In the genomic region with DNA sequence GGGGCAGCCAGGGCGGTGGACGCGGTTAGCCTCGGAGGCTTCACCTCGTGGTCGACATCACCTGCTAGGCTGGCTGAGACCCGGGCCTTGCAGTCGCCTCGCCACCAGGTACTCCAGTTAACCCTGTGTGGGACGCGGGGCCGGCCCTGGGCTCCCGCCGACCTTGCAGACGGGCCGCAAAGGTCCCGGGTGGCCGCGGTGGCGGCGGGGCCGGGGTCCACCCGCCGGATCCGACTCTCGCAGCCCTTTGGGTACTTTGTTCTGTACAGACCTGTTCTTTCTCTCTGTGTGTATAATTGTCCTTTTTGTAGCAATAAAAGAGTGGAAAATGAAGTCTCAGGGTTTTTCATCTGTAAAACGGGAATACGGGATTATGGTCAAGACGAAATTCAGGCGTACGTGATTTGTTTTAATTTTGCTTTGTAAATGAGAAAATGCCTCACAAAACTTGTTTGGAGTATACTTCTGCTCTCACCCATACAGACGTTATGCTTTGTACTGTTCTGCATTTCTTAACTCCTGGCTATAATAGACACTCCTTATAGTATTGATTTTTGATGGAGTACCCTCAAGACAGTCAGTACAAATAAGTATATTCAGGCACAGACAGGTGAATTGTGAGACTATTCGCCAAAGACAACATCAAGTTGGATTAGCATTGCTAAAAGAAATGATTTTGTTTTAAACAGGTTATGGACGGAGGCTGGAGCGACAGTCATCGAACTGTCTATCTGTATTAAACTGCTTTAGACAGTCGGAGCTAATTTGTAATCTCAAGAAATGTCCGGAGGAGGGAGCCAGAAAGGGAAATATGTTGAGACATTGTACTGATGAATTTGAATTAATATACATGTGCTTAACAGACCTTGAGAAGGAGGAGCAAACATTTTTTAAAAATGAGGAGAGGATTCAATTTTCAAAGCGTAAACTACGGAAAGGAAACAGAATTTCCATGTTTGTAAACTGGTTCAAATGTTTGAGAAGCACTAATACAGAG, we compare ENCODE assay signal across 8 mouse cellular contexts. TPM values are rescaled to one million over a fixed set of nuclear protein-coding genes. Genes with fewer than 3 reads are reported as not detected.
DNase-seq lines count a peak whose midpoint lies in the region; ATAC-seq and TF ChIP-seq lines count a peak whose summit lies in the region.

No protein-coding gene starts in this region.

- peak overlapping the region; percentile 75 for H3K9ac ChIP-seq in CH12.LX (ENCODE audit: insufficient read depth, low read depth)
- H3K9ac ChIP-seq in hindbrain, postnatal 0 days (replicated peaks; ENCODE audit: low read length), result peak overlapping the region; percentile 57

- peak; percentile 82; the same call in 1 of the 2 replicates for TF ChIP-seq POLR2A in CH12.LX (IDR thresholded peaks at IDR 0.05; ENCODE audit: low read depth, low read length)

- WGBS in embryonic facial prominence, embryonic 10.5 days, result under 1% methylated on average over 40 of the region's 40 CpGs
- WGBS in hindbrain, postnatal 0 days, result under 1% methylated on average over 40 of the region's 40 CpGs

- no peak for DNase-seq in gastrocnemius, adult 2 months
- DNase-seq in gastrocnemius, postnatal 10 days, result no peak
- peak; percentile 67 for DNase-seq in CH12.LX (ENCODE audit: extremely low read depth)
- no peak for DNase-seq in embryonic facial prominence, embryonic 10.5 days (ENCODE audit: low spot score)
- DNase-seq in hindbrain, postnatal 0 days (ENCODE audit: low spot score), result peak; percentile 57
- DNase-seq in lung, postnatal 10 days, result peak; percentile 10
- DNase-seq in urinary bladder, adult 18-20 months (ENCODE audit: low spot score in 2 of 2), result no peak
- DNase-seq in testis, postnatal 14 days (ENCODE audit: low spot score), result no peak

- H3K9me3 ChIP-seq in CH12.LX (replicated peaks; ENCODE audit: low read length), result no peaks in the 10 kb centered on the region
- no peaks in the 10 kb centered on the region for H3K9me3 ChIP-seq in embryonic facial prominence, embryonic 10.5 days
- H3K9me3 ChIP-seq in hindbrain, postnatal 0 days (ENCODE audit: low read length), result no peaks in the 10 kb centered on the region

- no peak for ATAC-seq in hindbrain, postnatal 0 days

- TF ChIP-seq CTCF in gastrocnemius, adult 2 months (IDR thresholded peaks at IDR 0.05), result no peak
- peak in 1 of 2 experiments; percentile 44; a peak in 2 of 4 replicates for TF ChIP-seq CTCF in CH12.LX (conservative IDR thresholded peaks at IDR 0.05 in 1 of 2, IDR thresholded peaks at IDR 0.05 in 1 of 2; ENCODE audit: low read depth in 2 of 2, low read length in 2 of 2)
- TF ChIP-seq CTCF in hindbrain, postnatal 0 days (IDR thresholded peaks at IDR 0.05; ENCODE audit: low read depth), result peak; percentile 38; the same call in 1 of the 2 replicates

- intact Hi-C loops in gastrocnemius, adult 2 months (cut with DNase I), result loop anchor here (5.0 to 10.0 kb wide), 4 partner anchors 56 to 739 kb away; a partner anchor contains a TSS

- no peaks in the 10 kb centered on the region for H3K27me3 ChIP-seq in CH12.LX (replicated peaks)
- H3K27me3 ChIP-seq in embryonic facial prominence, embryonic 10.5 days (replicated peaks; ENCODE audit: low read depth, poor library complexity, severe bottlenecking), result no peaks in the 10 kb centered on the region
- H3K27me3 ChIP-seq in hindbrain, postnatal 0 days (ENCODE audit: insufficient read depth, low read length), result no peaks in the 10 kb centered on the region

- peak overlapping the region; percentile 85 for H3K27ac ChIP-seq in gastrocnemius, adult 2 months
- H3K27ac ChIP-seq in CH12.LX (ENCODE audit: insufficient read depth, low read depth), result peak overlapping the region; percentile 68
- peak overlapping the region; percentile 95 for H3K27ac ChIP-seq in embryonic facial prominence, embryonic 10.5 days (replicated peaks)
- H3K27ac ChIP-seq in hindbrain, postnatal 0 days, result peak overlapping the region; percentile 54

- H3K4me1 ChIP-seq in CH12.LX (ENCODE audit: control insufficient read depth in 1 of 2, insufficient read depth in 2 of 2), result peaks cover 6 to 38% of the 10 kb centered on the region in 2 experiments
- H3K4me1 ChIP-seq in embryonic facial prominence, embryonic 10.5 days, result peaks cover 16% of the 10 kb centered on the region
- H3K4me1 ChIP-seq in hindbrain, postnatal 0 days (ENCODE audit: insufficient read depth, low read length), result no peaks in the 10 kb centered on the region

- peak overlapping the region; percentile 98 for H3K4me2 ChIP-seq in CH12.LX (ENCODE audit: insufficient read depth, low read depth, poor library complexity, severe bottlenecking)
- H3K4me2 ChIP-seq in hindbrain, postnatal 0 days (ENCODE audit: low read depth, low read length), result peak overlapping the region; percentile 91

- H3K79me2 ChIP-seq in CH12.LX (replicated peaks; ENCODE audit: control insufficient read depth, extremely low read depth, insufficient read depth, poor library complexity, severe bottlenecking), result peaks cover 49% of the 10 kb centered on the region

- in situ Hi-C loops in CH12.LX (cut with MboI; ENCODE audit: low pct_ligation_motif_present, low pct_unique_long_range_greater_than_20kb, low sequenced_read_pairs), result no loop called here

- dilution Hi-C loops in CH12.LX (cut with MboI; ENCODE audit: extremely low pct_ligation_motif_present, extremely low pct_unique_long_range_greater_than_20kb, low sequenced_read_pairs), result no loop called here

- TF ChIP-seq EP300 in CH12.LX (IDR thresholded peaks at IDR 0.05; ENCODE audit: low read length), result no peak

- H3K4me3 ChIP-seq in gastrocnemius, adult 2 months, result peak overlapping the region; percentile 98
- peak overlapping the region; percentile 68 to 85 (median 80) for H3K4me3 ChIP-seq in CH12.LX (replicated peaks in 1 of 3; ENCODE audit: low read depth in 2 of 3, low read length in 2 of 3, poor library complexity in 1 of 3)
- H3K4me3 ChIP-seq in embryonic facial prominence, embryonic 10.5 days, result peak overlapping the region; percentile 77
- H3K4me3 ChIP-seq in hindbrain, postnatal 0 days (ENCODE audit: low read length), result peak overlapping the region; percentile 73

- H3K36me3 ChIP-seq in CH12.LX (replicated peaks in 1 of 2; ENCODE audit: control insufficient read depth in 1 of 2, insufficient read depth in 1 of 2, low read length in 1 of 2), result peaks cover 10 to 28% of the 10 kb centered on the region in 2 experiments
- peaks cover 30% of the 10 kb centered on the region for H3K36me3 ChIP-seq in embryonic facial prominence, embryonic 10.5 days (replicated peaks)
- H3K36me3 ChIP-seq in hindbrain, postnatal 0 days (ENCODE audit: insufficient read depth, low read length), result no peaks in the 10 kb centered on the region

- TF ChIP-seq RAD21 in CH12.LX (IDR thresholded peaks at IDR 0.05; ENCODE audit: low read depth, low read length), result peak; percentile 16

TF ChIP-seq in CH12.LX, 34 proteins besides CTCF, POLR2A, EP300 and RAD21 (continues in another document):
- TF ChIP-seq NELFE (IDR thresholded peaks at IDR 0.05; ENCODE audit: low read depth, low read length) (no peak), JUN (IDR thresholded peaks at IDR 0.05; ENCODE audit: insufficient read depth, low read depth, low read length) (no peak), ZKSCAN1 (IDR thresholded peaks at IDR 0.05; ENCODE audit: borderline replicate concordance, low read depth, low read length) (no peak), MEF2A (IDR thresholded peaks at IDR 0.05; ENCODE audit: borderline replicate concordance, low read depth, low read length) (0 out of 2 replicates have a peak, but pooled peaks have one; percentile 8), SIN3A (IDR thresholded peaks at IDR 0.05; ENCODE audit: low read length) (peak; percentile 22; the same call in 1 of the 2 replicates), MAX (IDR thresholded peaks at IDR 0.05; ENCODE audit: low read length) (peak; percentile 30; the same call in 1 of the 2 replicates), ETS1 (conservative IDR thresholded peaks at IDR 0.05; ENCODE audit: low read depth, low read length) (no peak), GABPA (IDR thresholded peaks at IDR 0.05; ENCODE audit: insufficient replicate concordance, low read depth, low read length) (no peak), MAZ (IDR thresholded peaks at IDR 0.05; ENCODE audit: low read depth, low read length) (no peak), MYC (IDR thresholded peaks at IDR 0.05; ENCODE audit: low read depth, low read length) (peak; percentile 78), RCOR1 (conservative IDR thresholded peaks at IDR 0.05; ENCODE audit: low read depth, low read length) (no peak), CHD1 (IDR thresholded peaks at IDR 0.05; ENCODE audit: low read depth, low read length) (peak; percentile 52; the same call in 1 of the 2 replicates), E2F4 (IDR thresholded peaks at IDR 0.05; ENCODE audit: insufficient replicate concordance, low read depth, low read length) (0 out of 2 replicates have a peak, but pooled peaks have one; percentile 16)

RNA-seq across cellular contexts. Expression of a gene that starts 0.6 kb away (rescaled TPM):
- 1 to 10 TPM; 3.3 to 4.5 TPM for total RNA-seq in gastrocnemius, adult 2 months (2021)
- 1 to 10 TPM; 5.5 to 7.0 TPM for total RNA-seq in gastrocnemius, postnatal 10 days (2021)
- total RNA-seq in CH12.LX (2012; rRNA removed) (5.0 and 7.0 TPM in 2 replicates), CH12.LX (2014; rRNA removed) (11.1 and 14.6 TPM in 2 replicates)
- polyA plus RNA-seq in CH12.LX (2012; ENCODE audit: insufficient read length, low read depth), result 9.9 and 10.2 TPM in 2 replicates
- 9.1 and 9.5 TPM in 2 replicates for polyA plus RNA-seq in embryonic facial prominence, embryonic 10.5 days (2016; fragmentation: Nextera tagmentation; extraction: Ambion mirVana)
- 8.5 and 11.0 TPM in 2 replicates for total RNA-seq in hindbrain, postnatal 0 days (2014; rRNA removed)
- polyA plus RNA-seq in hindbrain, postnatal 0 days (2015; fragmentation: Nextera tagmentation; extraction: Ambion mirVana), result 9.1 and 10.6 TPM in 2 replicates

RNA-seq across cellular contexts. Expression of a gene that starts 0.7 kb away (rescaled TPM):
- under 1 TPM; 0.36 to 0.79 TPM for total RNA-seq in gastrocnemius, adult 2 months (2021)
- 1 to 10 TPM; 5.0 to 7.8 TPM for total RNA-seq in gastrocnemius, postnatal 10 days (2021)
- total RNA-seq in CH12.LX (2012; rRNA removed) (50.0 and 59.8 TPM in 2 replicates), CH12.LX (2014; rRNA removed) (119 and 143 TPM in 2 replicates)
- 96.6 and 103 TPM in 2 replicates for polyA plus RNA-seq in CH12.LX (2012; ENCODE audit: insufficient read length, low read depth)
- polyA plus RNA-seq in embryonic facial prominence, embryonic 10.5 days (2016; fragmentation: Nextera tagmentation; extraction: Ambion mirVana), result 60.8 and 65.3 TPM in 2 replicates
- total RNA-seq in hindbrain, postnatal 0 days (2014; rRNA removed), result 8.1 and 11.4 TPM in 2 replicates
- 10.5 and 10.6 TPM in 2 replicates for polyA plus RNA-seq in hindbrain, postnatal 0 days (2015; fragmentation: Nextera tagmentation; extraction: Ambion mirVana)

RNA-seq across cellular contexts. Expression of a gene that starts 55.3 kb away (rescaled TPM):
- 1 to 10 TPM; 1.6 to 2.8 TPM for total RNA-seq in gastrocnemius, adult 2 months (2021)
- total RNA-seq in gastrocnemius, postnatal 10 days (2021), result 1 to 10 TPM; 5.6 to 7.2 TPM
- total RNA-seq in CH12.LX (2012; rRNA removed) (0.38 and 0.55 TPM in 2 replicates), CH12.LX (2014; rRNA removed) (0.07 and 0.16 TPM in 2 replicates)
- polyA plus RNA-seq in CH12.LX (2012; ENCODE audit: insufficient read length, low read depth), result 0.14 and 0.19 TPM in 2 replicates
- polyA plus RNA-seq in embryonic facial prominence, embryonic 10.5 days (2016; fragmentation: Nextera tagmentation; extraction: Ambion mirVana), result 7.3 and 8.1 TPM in 2 replicates
- 81.7 and 91.2 TPM in 2 replicates for total RNA-seq in hindbrain, postnatal 0 days (2014; rRNA removed)
- polyA plus RNA-seq in hindbrain, postnatal 0 days (2015; fragmentation: Nextera tagmentation; extraction: Ambion mirVana), result 46.1 and 46.2 TPM in 2 replicates

Comparison
In these comparisons a context has a peak if more than half of its experiments do, and no peak if none do; other contexts are left out.
1. DNase-seq: peak in CH12.LX (single experiment), hindbrain, postnatal 0 days (single experiment) and lung, postnatal 10 days (single experiment); none in gastrocnemius, adult 2 months (single experiment), gastrocnemius, postnatal 10 days (single experiment), embryonic facial prominence, embryonic 10.5 days (single experiment), urinary bladder, adult 18-20 months (0 of 2) and testis, postnatal 14 days (single experiment).
2. RNA of a gene that starts 55.3 kb away (total RNA-seq): 81.7 to 91.2 TPM in hindbrain, postnatal 0 days; 5.6 to 7.2 TPM in gastrocnemius, postnatal 10 days, 1.6 to 2.8 TPM in gastrocnemius, adult 2 months and 0.07 to 0.55 TPM in CH12.LX; every median in the first group is over 10 times any median in the second.
3. Peak in every context shown above with its lines, with median percentiles within 50 percentile points of each other: H3K27ac ChIP-seq and H3K4me3 ChIP-seq.